Mouse (Mus musculus): ENCODE measurements around the gene Abca7. TPM values are rescaled to one million over a fixed set of nuclear protein-coding genes. Genes with fewer than 3 reads are reported as not detected.

The Abca7 gene
- total and polyA plus RNA-seq, 3 experiments, result 12.1 to 35.9 (median 21.6) TPM

DNA sequence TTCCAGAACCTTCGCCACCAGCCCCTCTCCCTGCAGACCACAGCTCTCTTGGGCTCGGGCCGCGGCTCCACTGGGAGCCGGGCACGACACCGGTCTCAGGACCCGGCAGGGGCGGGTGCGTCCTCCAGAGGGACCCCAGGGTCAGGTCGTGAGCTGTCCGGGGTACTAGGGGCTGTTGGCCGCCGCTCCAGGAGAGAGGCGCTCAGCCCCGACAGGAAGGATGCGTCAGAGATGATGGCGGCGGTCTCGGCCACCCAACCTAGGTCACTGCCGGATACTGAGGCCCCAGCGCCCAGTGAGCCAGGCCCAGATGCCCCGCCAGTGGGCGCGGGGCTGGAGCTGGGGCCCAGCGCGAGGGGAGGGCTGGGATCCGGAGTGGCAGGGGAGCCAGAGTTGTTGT lies 19.0 kb upstream of the Abca7 start:
- Histone ChIP-seq H3K4me3 (ENCODE audit: low read depth, low read length) (peak overlapping the region; percentile 18; the same call in 1 of the 2 replicates), H3K27me3 (ENCODE audit: insufficient read depth, low read length) (peaks cover 10% of the 10 kb centered on the region; the same call in 1 of the 2 replicates), H3K36me3 (replicated peaks) (peaks cover 96% of the 10 kb centered on the region), H3K9me3 (replicated peaks) (peaks cover 58% of the 10 kb centered on the region), H3K4me1 (ENCODE audit: insufficient read depth, low read depth, low read length) (peaks cover 45% of the 10 kb centered on the region)
- TF ChIP-seq GATA1 (IDR thresholded peaks at IDR 0.05; ENCODE audit: borderline replicate concordance, low read length) (no peak), GATA2 (IDR thresholded peaks at IDR 0.05; ENCODE audit: borderline replicate concordance, low read depth, low read length) (no peak), TAL1 (conservative IDR thresholded peaks at IDR 0.05; ENCODE audit: low read depth, low read length) (no peak), CTCF (IDR thresholded peaks at IDR 0.05; ENCODE audit: low read depth, low read length) (no peak), POLR2AphosphoS5 (IDR thresholded peaks at IDR 0.05; ENCODE audit: insufficient replicate concordance, low read depth, low read length) (no peak)
- DNase-seq (ENCODE audit: low spot score) (no peak), ATAC-seq (ENCODE audit: extremely low read depth, insufficient number of reproducible peaks, low FRiP score, poor library complexity, severe bottlenecking) (no peak)

GRCm38 (mm10) chr10:79978061-79978460 lies 18.2 kb upstream of the Abca7 start:
- DNase-seq (ENCODE audit: low spot score) (no peak), ATAC-seq (ENCODE audit: extremely low read depth, insufficient number of reproducible peaks, low FRiP score, poor library complexity, severe bottlenecking) (no peak)
- TF ChIP-seq TAL1 (conservative IDR thresholded peaks at IDR 0.05; ENCODE audit: low read depth, low read length) (no peak), GATA2 (IDR thresholded peaks at IDR 0.05; ENCODE audit: borderline replicate concordance, low read depth, low read length) (no peak), GATA1 (IDR thresholded peaks at IDR 0.05; ENCODE audit: borderline replicate concordance, low read length) (no peak)
- H3K9me3 ChIP-seq (replicated peaks), result peaks cover 58% of the 10 kb centered on the region
- H3K4me3 ChIP-seq (ENCODE audit: low read depth, low read length), result peak overlapping the region; percentile 27; the same call in 1 of the 2 replicates
- peaks cover 52% of the 10 kb centered on the region for H3K4me1 ChIP-seq (ENCODE audit: insufficient read depth, low read depth, low read length)
- H3K27me3 ChIP-seq (ENCODE audit: insufficient read depth, low read length), result peaks cover 6% of the 10 kb centered on the region; the same call in 1 of the 2 replicates
- H3K36me3 ChIP-seq (replicated peaks), result peaks cover 98% of the 10 kb centered on the region

DNA sequence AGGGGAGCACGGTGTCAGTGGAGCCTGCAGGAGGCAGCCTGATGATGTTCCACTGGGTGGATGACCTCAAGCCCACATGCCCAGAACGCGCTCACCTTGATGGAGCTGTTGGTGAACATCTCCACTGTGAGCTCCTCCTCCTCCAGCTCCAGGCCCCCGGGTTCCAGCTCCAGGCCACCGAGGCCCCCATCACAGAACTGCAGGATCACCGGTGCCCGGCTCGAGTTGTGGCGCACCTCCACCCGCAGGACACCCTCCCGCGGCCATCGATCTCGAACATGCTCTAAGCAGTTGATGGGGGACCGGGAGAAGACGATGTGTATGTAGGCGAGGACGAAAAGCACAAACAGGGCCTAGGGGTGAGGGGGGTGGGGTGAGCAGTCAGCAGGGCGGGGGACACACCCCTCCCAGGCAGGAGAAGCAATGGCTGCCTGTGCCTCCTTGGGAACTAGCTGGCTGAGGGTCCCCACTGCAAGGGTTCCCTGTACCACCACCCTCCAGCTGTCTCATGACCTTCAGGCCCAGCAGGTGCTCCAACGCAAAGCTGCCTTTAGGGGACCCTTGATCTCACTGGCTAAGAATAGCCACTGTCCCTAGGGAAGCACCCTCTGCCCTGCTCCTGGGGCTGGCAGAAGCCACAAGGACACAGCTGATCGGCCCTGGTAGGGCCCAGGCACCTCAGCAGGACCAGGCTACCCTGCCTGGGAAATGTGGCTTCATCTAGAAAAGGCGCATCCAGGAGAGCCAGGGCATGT lies 16.7 kb upstream of the Abca7 start:
- peak overlapping the region; percentile 10; the same call in 1 of the 2 replicates for H3K4me3 ChIP-seq (ENCODE audit: low read depth, low read length)
- DNase-seq (ENCODE audit: low spot score) (no peak), ATAC-seq (ENCODE audit: extremely low read depth, insufficient number of reproducible peaks, low FRiP score, poor library complexity, severe bottlenecking) (no peak)
- peaks cover 60% of the 10 kb centered on the region for H3K4me1 ChIP-seq (ENCODE audit: insufficient read depth, low read depth, low read length)
- TF ChIP-seq GATA2 (IDR thresholded peaks at IDR 0.05; ENCODE audit: borderline replicate concordance, low read depth, low read length), result no peak
- TF ChIP-seq POLR2AphosphoS5 (IDR thresholded peaks at IDR 0.05; ENCODE audit: insufficient replicate concordance, low read depth, low read length), result no peak
- TF ChIP-seq TAL1 (conservative IDR thresholded peaks at IDR 0.05; ENCODE audit: low read depth, low read length), result no peak
- no peak for TF ChIP-seq CTCF (IDR thresholded peaks at IDR 0.05; ENCODE audit: low read depth, low read length)
- no peak for TF ChIP-seq GATA1 (IDR thresholded peaks at IDR 0.05; ENCODE audit: borderline replicate concordance, low read length)
- H3K27me3 ChIP-seq (ENCODE audit: insufficient read depth, low read length), result peaks cover 6% of the 10 kb centered on the region; the same call in 1 of the 2 replicates
- H3K36me3 ChIP-seq (replicated peaks), result peaks cover 88% of the 10 kb centered on the region
- peaks cover 49% of the 10 kb centered on the region for H3K9me3 ChIP-seq (replicated peaks)

- TF ChIP-seq POLR2AphosphoS5 (IDR thresholded peaks at IDR 0.05; ENCODE audit: insufficient replicate concordance, low read depth, low read length) (no peak), GATA1 (IDR thresholded peaks at IDR 0.05; ENCODE audit: borderline replicate concordance, low read length) (no peak), CTCF (IDR thresholded peaks at IDR 0.05; ENCODE audit: low read depth, low read length) (no peak), TAL1 (conservative IDR thresholded peaks at IDR 0.05; ENCODE audit: low read depth, low read length) (no peak), GATA2 (IDR thresholded peaks at IDR 0.05; ENCODE audit: borderline replicate concordance, low read depth, low read length) (no peak)
- no peak for DNase-seq (ENCODE audit: low spot score)
Observed at GRCm38 (mm10) chr10:79983205-79983604, 13.1 kb upstream of the Abca7 start.

GRCm38 (mm10) chr10:79983670-79984069 lies 12.6 kb upstream of the Abca7 start:
- DNase-seq (ENCODE audit: low spot score) (peak; percentile 58), ATAC-seq (ENCODE audit: extremely low read depth, insufficient number of reproducible peaks, low FRiP score, poor library complexity, severe bottlenecking) (no peak)
- Histone ChIP-seq H3K9me3 (replicated peaks) (peaks cover 10% of the 10 kb centered on the region), H3K4me3 (ENCODE audit: low read depth, low read length) (peak overlapping the region; percentile 84), H3K4me1 (ENCODE audit: insufficient read depth, low read depth, low read length) (peaks cover 84% of the 10 kb centered on the region), H3K27me3 (ENCODE audit: insufficient read depth, low read length) (peaks cover 3% of the 10 kb centered on the region; the same call in 1 of the 2 replicates), H3K36me3 (replicated peaks) (peaks cover 47% of the 10 kb centered on the region)
- no peak for TF ChIP-seq GATA2 (IDR thresholded peaks at IDR 0.05; ENCODE audit: borderline replicate concordance, low read depth, low read length)
- TF ChIP-seq CTCF (IDR thresholded peaks at IDR 0.05; ENCODE audit: low read depth, low read length), result no peak
- TF ChIP-seq GATA1 (IDR thresholded peaks at IDR 0.05; ENCODE audit: borderline replicate concordance, low read length), result no peak
- no peak for TF ChIP-seq POLR2AphosphoS5 (IDR thresholded peaks at IDR 0.05; ENCODE audit: insufficient replicate concordance, low read depth, low read length)
- TF ChIP-seq TAL1 (conservative IDR thresholded peaks at IDR 0.05; ENCODE audit: low read depth, low read length), result no peak; the same call in 1 of the 2 replicates

More at GRCm38 (mm10) chr10:79983205-79983604, 13.1 kb upstream of the Abca7 start:
- H3K27me3 ChIP-seq (ENCODE audit: insufficient read depth, low read length), result peaks cover 3% of the 10 kb centered on the region; the same call in 1 of the 2 replicates
- ATAC-seq (ENCODE audit: extremely low read depth, insufficient number of reproducible peaks, low FRiP score, poor library complexity, severe bottlenecking), result no peak
- H3K9me3 ChIP-seq (replicated peaks), result peaks cover 15% of the 10 kb centered on the region
- H3K4me1 ChIP-seq (ENCODE audit: insufficient read depth, low read depth, low read length), result peaks cover 79% of the 10 kb centered on the region
- peaks cover 52% of the 10 kb centered on the region for H3K36me3 ChIP-seq (replicated peaks)
- peak overlapping the region; percentile 84 for H3K4me3 ChIP-seq (ENCODE audit: low read depth, low read length)

DNA sequence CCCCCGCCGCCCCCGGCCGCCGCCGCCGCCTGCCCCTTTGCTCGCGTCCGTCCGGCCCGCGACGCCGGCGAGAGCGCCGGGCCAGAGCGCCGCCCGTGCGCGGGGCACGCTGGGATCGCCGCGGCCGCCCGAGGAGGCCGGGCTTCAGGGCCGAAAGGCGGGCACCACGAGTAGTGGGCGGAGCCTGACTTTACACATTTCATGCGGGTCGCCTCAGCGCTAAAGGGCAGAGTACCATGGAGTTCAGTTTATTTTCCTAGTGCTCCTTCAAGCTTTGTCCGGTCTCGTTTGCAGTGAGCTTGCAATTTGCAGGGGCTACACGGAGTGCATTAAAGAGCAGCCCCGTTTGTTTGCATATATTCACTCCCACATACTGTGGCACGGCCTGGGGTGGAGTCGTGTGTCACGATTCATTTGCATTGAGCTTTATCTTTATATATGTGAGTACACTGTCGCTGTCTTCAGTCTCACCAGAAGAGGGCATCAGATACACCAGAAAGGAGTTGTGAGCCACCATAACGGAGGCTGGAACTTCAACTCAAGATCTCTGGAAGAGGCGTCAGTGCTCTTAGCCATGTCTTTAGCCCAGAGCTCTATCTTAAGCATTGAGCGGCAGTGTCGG lies 12.0 kb upstream of the Abca7 start, which contains the start of gene Tmem259:
Gene Tmem259, minus strand, starts transcription at position 136 of the 622 bp plus-strand sequence.
- peak; percentile 16; the same call in 1 of the 2 replicates for ATAC-seq (ENCODE audit: extremely low read depth, insufficient number of reproducible peaks, low FRiP score, poor library complexity, severe bottlenecking)
- TF ChIP-seq CTCF (IDR thresholded peaks at IDR 0.05; ENCODE audit: low read depth, low read length) (no peak), GATA2 (IDR thresholded peaks at IDR 0.05; ENCODE audit: borderline replicate concordance, low read depth, low read length) (no peak), POLR2AphosphoS5 (IDR thresholded peaks at IDR 0.05; ENCODE audit: insufficient replicate concordance, low read depth, low read length) (no peak), TAL1 (conservative IDR thresholded peaks at IDR 0.05; ENCODE audit: low read depth, low read length) (no peak), GATA1 (IDR thresholded peaks at IDR 0.05; ENCODE audit: borderline replicate concordance, low read length) (no peak)
- H3K4me1 ChIP-seq (ENCODE audit: insufficient read depth, low read depth, low read length), result peaks cover 86% of the 10 kb centered on the region

More for the DNA sequence above, 12.0 kb upstream of the Abca7 start, which contains the start of gene Tmem259:
- Histone ChIP-seq H3K36me3 (replicated peaks) (peaks cover 41% of the 10 kb centered on the region), H3K9me3 (replicated peaks) (peaks cover 4% of the 10 kb centered on the region; the same call in 1 of the 2 replicates), H3K27me3 (ENCODE audit: insufficient read depth, low read length) (peaks cover 6% of the 10 kb centered on the region; the same call in 1 of the 2 replicates), H3K4me3 (ENCODE audit: low read depth, low read length) (peak within 1 kb of the TSS; percentile 84)
- peak; percentile 72 for DNase-seq (ENCODE audit: low spot score)

Data from G1E (cell line).